Mouse (Mus musculus): ENCODE data around the gene Zfp784. TPM values are rescaled to one million over a fixed set of nuclear protein-coding genes. Genes with fewer than 3 reads are reported as not detected.

Gene Zfp784
- total RNA-seq, 2 experiments from 2014 or later: 4.2 to 5.5 TPM

GRCm38 (mm10) chr7:5076931-5077330, 38.7 kb upstream of the Zfp784 start:
- DNase-seq (ENCODE audit: extremely low spot score in 1 of 2, low spot score in 2 of 2): no peak
- TF ChIP-seq CTCF (IDR thresholded peaks at IDR 0.05): no peak
- Histone ChIP-seq H3K4me3 (no peak overlapping the region), H3K27ac (no peak overlapping the region)
- intact Hi-C loops (cut with DNase I): no loop called here

DNA sequence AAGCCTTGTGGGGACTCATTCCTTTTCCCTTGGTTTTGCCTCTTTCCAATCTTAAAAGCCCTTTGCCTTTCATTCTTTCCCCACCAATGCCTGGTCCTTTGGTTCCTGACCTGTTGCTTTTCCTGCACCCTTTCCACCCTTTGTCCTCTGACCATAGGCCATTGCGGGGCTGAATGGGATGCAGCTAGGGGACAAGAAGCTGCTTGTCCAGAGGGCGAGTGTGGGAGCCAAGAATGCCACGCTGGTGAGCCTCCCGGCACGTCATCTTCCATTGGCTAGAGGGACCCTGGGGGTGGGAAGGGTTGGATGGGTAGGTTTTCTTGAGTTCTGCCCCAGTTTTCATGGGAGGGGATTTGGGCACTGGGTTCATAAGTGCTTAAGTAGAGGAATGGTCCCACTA, 36.7 kb upstream of the Zfp784 start:
- intact Hi-C loops (cut with DNase I): no loop called here
- no peak for TF ChIP-seq CTCF (IDR thresholded peaks at IDR 0.05)
- no peak overlapping the region for H3K27ac ChIP-seq
- no peak for DNase-seq (ENCODE audit: extremely low spot score in 1 of 2, low spot score in 2 of 2)
- no peak overlapping the region for H3K4me3 ChIP-seq

DNA sequence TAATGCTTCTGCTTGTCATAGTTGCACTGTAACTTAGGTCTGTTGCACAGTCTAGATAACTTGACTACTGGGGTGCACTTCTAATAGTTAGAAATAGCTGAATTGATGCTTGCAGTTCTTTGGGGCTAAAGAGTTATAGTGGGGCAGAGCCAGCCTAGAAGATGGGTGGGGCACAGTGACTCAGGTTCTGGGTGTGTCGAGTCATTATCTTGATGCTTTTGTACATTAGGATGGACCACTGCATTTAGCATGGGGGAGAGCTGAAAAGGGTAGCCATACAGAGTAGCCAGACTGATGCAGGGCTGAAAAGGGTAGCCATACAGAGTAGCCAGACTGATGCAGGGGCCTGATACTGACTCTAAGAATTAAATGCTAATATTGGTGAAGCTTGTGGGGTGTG, 35.3 kb upstream of the Zfp784 start:
- TF ChIP-seq CTCF (IDR thresholded peaks at IDR 0.05): no peak
- H3K4me3 ChIP-seq: no peak overlapping the region
- DNase-seq (ENCODE audit: extremely low spot score in 1 of 2, low spot score in 2 of 2): no peak
- no peak overlapping the region for H3K27ac ChIP-seq
- intact Hi-C loops (cut with DNase I): no loop called here

DNA sequence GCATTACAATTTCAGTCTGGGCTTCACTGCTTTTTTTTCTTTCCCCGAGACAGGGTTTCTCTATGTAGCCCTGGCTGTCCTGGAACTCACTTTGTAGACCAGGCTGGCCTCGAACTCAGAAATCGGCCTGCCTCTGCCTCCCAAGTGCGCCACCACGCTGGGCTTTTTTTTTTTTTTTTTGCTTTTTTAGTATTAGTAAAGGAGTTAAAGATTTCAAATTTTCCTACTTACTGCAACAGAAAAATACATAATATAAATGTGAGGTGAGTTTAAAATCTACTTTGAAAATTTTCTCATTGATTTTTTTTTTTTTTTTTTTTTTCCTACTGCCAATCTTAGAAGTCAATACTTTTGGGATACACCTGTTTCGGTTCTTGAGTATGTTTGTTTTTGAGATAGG, 26.6 kb upstream of the Zfp784 start:
- Histone ChIP-seq H3K27ac (no peak overlapping the region), H3K4me3 (no peak overlapping the region)
- intact Hi-C loops (cut with DNase I): loop anchor here (5.0 to 10.0 kb wide), 3 partner anchors 563 to 1420 kb away; partner anchors contain the start of genes Cnot3, Mboat7, Ppp1r12c and Tsen34
- no peak for DNase-seq (ENCODE audit: extremely low spot score in 1 of 2, low spot score in 2 of 2)
- TF ChIP-seq CTCF (IDR thresholded peaks at IDR 0.05): no peak

DNA sequence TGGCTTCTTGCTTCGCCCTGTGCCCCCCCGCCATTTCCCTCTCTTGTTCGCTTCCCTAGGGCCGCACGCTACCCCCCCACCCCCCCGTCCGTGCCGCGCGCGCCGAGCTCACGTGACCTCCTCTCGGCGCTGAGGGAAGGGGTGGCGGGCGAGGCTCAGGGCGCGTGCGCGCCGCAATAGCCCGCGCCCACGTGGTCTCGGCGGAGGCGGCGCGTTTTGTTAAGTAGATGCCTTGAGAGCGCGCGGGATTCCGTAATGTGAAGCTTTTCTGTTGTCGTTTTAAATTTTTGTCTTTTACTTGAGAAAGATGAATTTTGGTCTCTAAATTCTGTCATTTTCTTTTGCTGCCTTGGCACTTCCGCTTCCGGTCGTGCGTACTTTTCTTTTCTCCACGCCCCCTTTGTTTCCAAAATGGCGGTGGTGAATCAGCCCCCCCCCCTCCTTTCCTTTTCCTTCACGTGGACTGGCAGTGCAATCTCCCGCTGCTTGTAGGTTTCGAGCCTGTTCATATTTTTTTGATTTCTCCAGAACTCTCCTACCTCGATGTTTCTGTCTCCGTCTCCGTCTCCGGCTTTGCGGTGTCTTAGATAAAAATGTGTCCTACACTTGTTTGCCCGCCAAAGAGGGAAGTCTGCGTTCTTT, 24.2 kb upstream of the Zfp784 start:
- TF ChIP-seq CTCF (IDR thresholded peaks at IDR 0.05): no peak
- H3K27ac ChIP-seq: peak overlapping the region; percentile 99
- intact Hi-C loops (cut with DNase I): loop anchor here (1.0 to 10.0 kb wide), 4 partner anchors 18 to 1418 kb away; partner anchors contain the start of genes Cnot3, Epn1, Mboat7 and Ppp1r12c

DNA sequence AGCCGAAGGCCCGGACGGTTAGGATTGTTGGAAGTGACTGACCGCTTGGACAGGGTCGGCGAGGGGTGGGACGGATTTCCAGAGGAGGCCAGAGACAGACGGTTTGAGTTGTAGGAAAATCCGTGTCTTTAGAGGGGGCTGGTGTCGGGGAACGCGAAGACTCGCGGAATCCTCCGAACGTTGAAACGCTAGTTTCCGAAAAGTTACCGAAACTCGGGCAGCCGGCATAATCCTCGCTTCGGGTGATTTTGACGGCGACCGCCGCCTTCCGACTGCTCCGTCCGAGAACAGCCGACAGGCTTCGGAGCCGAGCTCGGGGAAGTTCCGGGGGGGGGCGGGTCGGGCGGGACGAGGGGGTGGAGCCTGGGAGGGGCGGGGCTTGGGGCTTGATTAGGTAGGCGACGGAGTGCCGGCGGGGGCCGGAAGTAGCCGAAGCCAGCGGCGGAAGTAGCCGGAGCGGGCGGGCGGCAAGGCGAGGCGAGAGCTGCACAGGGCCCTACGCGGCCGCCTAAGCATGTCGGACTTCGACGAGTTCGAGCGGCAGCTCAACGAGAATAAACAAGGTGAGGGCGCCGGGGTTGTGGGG, 23.6 kb upstream of the Zfp784 start, which contains the start of gene U2af2:
Gene U2af2 (plus strand): TSS at position 370 of the 586 bp plus-strand sequence.
- intact Hi-C loops (cut with DNase I): loop anchor here (1.0 to 10.0 kb wide), 5 partner anchors 18 to 1417 kb away; partner anchors contain the start of genes Ccdc106, Cnot3, Epn1 and Mboat7
- TF ChIP-seq CTCF (IDR thresholded peaks at IDR 0.05): no peak
- H3K4me3 ChIP-seq: peak within 1 kb of the TSS; percentile 85

More for the DNA sequence above, 24.2 kb upstream of the Zfp784 start:
- H3K4me3 ChIP-seq: peak overlapping the region; percentile 85
- DNase-seq (ENCODE audit: extremely low spot score in 1 of 2, low spot score in 2 of 2): no peak

DNA sequence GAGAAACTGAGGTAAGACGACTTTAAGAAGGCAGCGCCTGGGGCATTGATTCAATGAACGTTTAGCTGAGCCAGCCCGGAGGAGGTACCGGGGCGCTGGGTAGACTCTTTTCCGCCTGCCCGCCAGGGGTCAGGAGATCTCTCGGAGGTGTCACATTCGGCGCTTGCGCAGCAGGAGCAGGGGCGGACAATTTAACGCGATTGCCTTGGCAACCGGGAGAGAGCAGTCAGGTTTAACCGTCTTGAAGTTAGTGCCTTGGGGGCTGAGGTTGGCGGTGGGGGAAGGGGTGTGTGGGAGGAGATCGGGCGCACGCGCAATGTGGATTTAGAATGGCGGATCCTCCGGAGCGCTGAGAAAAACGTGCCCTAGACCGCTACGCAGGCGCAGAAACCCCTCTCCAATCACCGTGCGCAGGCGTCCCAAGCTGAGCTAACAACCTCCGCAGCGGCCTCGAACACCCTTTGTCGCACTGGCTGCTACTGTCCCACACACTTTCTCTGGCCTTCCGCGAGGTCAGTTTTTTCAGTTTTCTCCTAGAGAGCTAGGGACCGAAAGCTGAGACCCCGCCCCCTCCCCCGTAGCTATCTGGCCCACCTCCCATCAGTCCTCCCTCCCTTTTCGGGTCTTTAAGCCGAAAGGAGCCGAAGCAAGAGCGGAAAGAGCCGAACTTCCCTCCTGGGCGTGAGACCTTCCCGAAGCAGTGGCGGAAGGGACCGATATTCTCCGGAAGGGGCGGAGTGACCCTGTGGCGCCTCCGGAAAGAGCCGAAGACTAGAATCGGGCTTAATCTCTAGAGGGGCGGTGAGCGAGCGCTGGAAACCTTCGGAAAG, 22.9 kb upstream of the Zfp784 start:
- intact Hi-C loops (cut with DNase I): loop anchor here (2.0 to 10.0 kb wide), 4 partner anchors 40 to 1416 kb away; partner anchors contain the start of genes Ccdc106, Cnot3, Mboat7 and Ppp1r12c
- TF ChIP-seq CTCF (IDR thresholded peaks at IDR 0.05): peak; percentile 60
- H3K27ac ChIP-seq: peak overlapping the region; percentile 99

More for the DNA sequence above, 23.6 kb upstream of the Zfp784 start, which contains the start of gene U2af2:
- DNase-seq (ENCODE audit: extremely low spot score in 1 of 2, low spot score in 2 of 2): peak; percentile 91 to 94
- H3K27ac ChIP-seq: peak within 1 kb of the TSS; percentile 99

DNA sequence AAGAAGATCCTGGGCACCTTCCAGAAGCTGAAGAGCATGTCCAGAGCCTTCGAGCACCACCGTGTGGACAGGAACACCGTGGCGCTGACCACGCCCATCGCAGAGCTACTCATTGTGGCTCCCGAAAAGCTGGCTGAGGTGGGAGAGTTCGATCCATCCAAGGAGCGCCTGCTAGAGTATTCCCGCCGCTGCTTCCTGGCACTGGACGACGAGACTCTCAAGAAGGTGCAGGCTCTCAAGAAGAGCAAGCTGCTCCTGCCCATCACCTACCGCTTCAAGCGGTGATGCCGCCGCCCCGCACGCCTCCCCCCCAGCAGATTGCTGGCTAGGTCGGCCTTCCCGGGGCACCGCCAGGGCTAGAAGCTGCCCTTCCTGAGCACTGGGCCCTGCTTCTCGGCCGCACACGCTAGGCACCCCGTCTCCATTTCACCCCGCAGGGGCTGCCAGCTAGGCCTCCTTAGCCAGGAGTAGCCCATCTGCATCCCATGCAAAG, 22.0 kb upstream of the Zfp784 start:
- TF ChIP-seq CTCF (IDR thresholded peaks at IDR 0.05): peak; percentile 63
- Histone ChIP-seq H3K27ac (peak overlapping the region; percentile 99), H3K4me3 (peak overlapping the region; percentile 85)
- intact Hi-C loops (cut with DNase I): loop anchor here (2.0 to 10.0 kb wide), 4 partner anchors 39 to 1415 kb away; partner anchors contain the start of genes Ccdc106, Cnot3, Mboat7 and Ppp1r12c
- peak; percentile 72 to 74 for DNase-seq (ENCODE audit: extremely low spot score in 1 of 2, low spot score in 2 of 2)

More for the DNA sequence above, 22.9 kb upstream of the Zfp784 start:
- H3K4me3 ChIP-seq: peak overlapping the region; percentile 85
- peak; percentile 98 to 99 for DNase-seq (ENCODE audit: extremely low spot score in 1 of 2, low spot score in 2 of 2)

DNA sequence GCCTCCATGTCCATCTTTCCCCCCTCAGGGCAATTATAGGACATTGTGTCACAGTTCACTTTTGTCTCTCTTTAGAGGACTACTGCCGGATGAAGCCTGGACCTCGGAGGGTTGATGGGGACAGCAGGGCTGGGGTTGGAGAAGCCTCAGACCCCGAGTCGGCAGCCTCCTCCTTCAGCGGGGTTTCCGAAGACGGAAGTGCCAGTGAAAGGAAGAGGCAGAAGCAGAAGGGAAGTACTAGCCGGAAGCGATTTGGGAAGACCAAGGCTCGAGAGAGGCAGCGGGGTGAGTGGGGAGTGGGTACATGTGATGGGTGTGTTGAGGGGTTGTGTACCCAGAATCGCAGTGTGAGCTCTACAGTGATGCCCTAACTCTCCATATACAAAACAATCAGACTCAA, 21.2 kb upstream of the Zfp784 start:
- intact Hi-C loops (cut with DNase I): loop anchor here (10.0 kb wide), 2 partner anchors 215 to 505 kb away; partner anchors contain the start of gene Shisa7
- Histone ChIP-seq H3K4me3 (no peak overlapping the region; the same call in 1 of the 2 replicates), H3K27ac (peak overlapping the region; percentile 99)
- TF ChIP-seq CTCF (IDR thresholded peaks at IDR 0.05): no peak
- no peak for DNase-seq (ENCODE audit: extremely low spot score in 1 of 2, low spot score in 2 of 2)

GRCm38 (mm10) chr7:5058631-5059030, 20.4 kb upstream of the Zfp784 start:
- H3K27ac ChIP-seq: peak overlapping the region; percentile 28; the same call in 1 of the 2 replicates
- TF ChIP-seq CTCF (IDR thresholded peaks at IDR 0.05): no peak
- no peak overlapping the region for H3K4me3 ChIP-seq
- intact Hi-C loops (cut with DNase I): loop anchor here (10.0 kb wide), 2 partner anchors 214 to 504 kb away; partner anchors contain the start of gene Shisa7
- no peak for DNase-seq (ENCODE audit: extremely low spot score in 1 of 2, low spot score in 2 of 2)

DNA sequence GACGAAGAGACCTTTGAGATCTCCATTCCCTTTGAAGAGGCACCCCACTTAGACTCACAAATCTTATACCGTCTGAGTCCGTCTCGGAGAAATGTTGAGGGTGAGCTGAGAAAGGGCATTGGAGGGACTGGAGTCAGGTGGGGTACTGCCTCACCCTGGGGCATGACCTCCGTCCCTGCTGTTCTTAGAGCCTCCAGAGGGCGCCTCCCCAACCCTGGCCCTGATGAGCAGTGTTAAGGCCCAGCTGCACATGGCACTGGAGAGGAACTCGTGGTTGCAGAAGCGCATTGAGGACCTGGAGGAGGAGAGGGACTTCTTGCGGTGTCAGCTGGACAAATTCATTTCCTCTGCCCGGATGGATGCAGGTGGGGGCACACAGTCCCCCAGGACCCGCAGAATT, 19.6 kb upstream of the Zfp784 start:
- Histone ChIP-seq H3K4me3 (peak overlapping the region; percentile 67), H3K27ac (peak overlapping the region; percentile 97)
- TF ChIP-seq CTCF (IDR thresholded peaks at IDR 0.05): no peak; the same call in none of the 2 replicates
- intact Hi-C loops (cut with DNase I): loop anchor here (10.0 kb wide), 2 partner anchors 213 to 503 kb away; partner anchors contain the start of gene Shisa7
- peak in 1 of 2 experiments; percentile 41 for DNase-seq (ENCODE audit: extremely low spot score in 1 of 2, low spot score in 2 of 2)
